Mouse (Mus musculus): ENCODE data around the gene Igf2bp3. TPM values are rescaled to one million over a fixed set of nuclear protein-coding genes. Genes with fewer than 3 reads are reported as not detected.

Gene Igf2bp3
- total RNA-seq, 1 experiment from 2014 or later: 0.19 TPM

GRCm38 (mm10) chr6:49195188-49195587 is 19.6 kb downstream of the Igf2bp3 start:
- no peak for ATAC-seq (replicated peaks; ENCODE audit: insufficient number of reproducible peaks, low FRiP score, low TSS enrichment, poor library complexity, severe bottlenecking)

- ATAC-seq (replicated peaks; ENCODE audit: insufficient number of reproducible peaks, low FRiP score, low TSS enrichment, poor library complexity, severe bottlenecking): no peak
Measured at GRCm38 (mm10) chr6:49194536-49194935, 20.2 kb downstream of the Igf2bp3 start.

- no peak for ATAC-seq (replicated peaks; ENCODE audit: insufficient number of reproducible peaks, low FRiP score, low TSS enrichment, poor library complexity, severe bottlenecking)
Measured at GRCm38 (mm10) chr6:49189363-49189762, 25.4 kb downstream of the Igf2bp3 start.

- no peak for ATAC-seq (replicated peaks; ENCODE audit: insufficient number of reproducible peaks, low FRiP score, low TSS enrichment, poor library complexity, severe bottlenecking)
Measured at GRCm38 (mm10) chr6:49187299-49187698, 27.5 kb downstream of the Igf2bp3 start.

- 0 out of 2 replicates have a peak, but pooled peaks have one; percentile 22 for ATAC-seq (replicated peaks; ENCODE audit: insufficient number of reproducible peaks, low FRiP score, low TSS enrichment, poor library complexity, severe bottlenecking)
Measured at GRCm38 (mm10) chr6:49176018-49176417, 38.7 kb downstream of the Igf2bp3 start.

GRCm38 (mm10) chr6:49174616-49175015 is 40.1 kb downstream of the Igf2bp3 start:
- no peak for ATAC-seq (replicated peaks; ENCODE audit: insufficient number of reproducible peaks, low FRiP score, low TSS enrichment, poor library complexity, severe bottlenecking)

GRCm38 (mm10) chr6:49173674-49174073 is 41.1 kb downstream of the Igf2bp3 start:
- ATAC-seq (replicated peaks; ENCODE audit: insufficient number of reproducible peaks, low FRiP score, low TSS enrichment, poor library complexity, severe bottlenecking): no peak

- ATAC-seq (replicated peaks; ENCODE audit: insufficient number of reproducible peaks, low FRiP score, low TSS enrichment, poor library complexity, severe bottlenecking): no peak
Measured at GRCm38 (mm10) chr6:49173265-49173664, 41.5 kb downstream of the Igf2bp3 start.

GRCm38 (mm10) chr6:49171216-49171615 is 43.5 kb downstream of the Igf2bp3 start:
- ATAC-seq (replicated peaks; ENCODE audit: insufficient number of reproducible peaks, low FRiP score, low TSS enrichment, poor library complexity, severe bottlenecking): no peak

- no peak for ATAC-seq (replicated peaks; ENCODE audit: insufficient number of reproducible peaks, low FRiP score, low TSS enrichment, poor library complexity, severe bottlenecking)
Measured at GRCm38 (mm10) chr6:49168648-49169047, 46.1 kb downstream of the Igf2bp3 start.

GRCm38 (mm10) chr6:49167406-49167805 is 47.4 kb downstream of the Igf2bp3 start:
- no peak for ATAC-seq (replicated peaks; ENCODE audit: insufficient number of reproducible peaks, low FRiP score, low TSS enrichment, poor library complexity, severe bottlenecking)

- no peak for ATAC-seq (replicated peaks; ENCODE audit: insufficient number of reproducible peaks, low FRiP score, low TSS enrichment, poor library complexity, severe bottlenecking)
Measured at GRCm38 (mm10) chr6:49166318-49166717, 48.4 kb downstream of the Igf2bp3 start.

GRCm38 (mm10) chr6:49165855-49166254 is 48.9 kb downstream of the Igf2bp3 start:
- no peak for ATAC-seq (replicated peaks; ENCODE audit: insufficient number of reproducible peaks, low FRiP score, low TSS enrichment, poor library complexity, severe bottlenecking)

- ATAC-seq (replicated peaks; ENCODE audit: insufficient number of reproducible peaks, low FRiP score, low TSS enrichment, poor library complexity, severe bottlenecking): no peak
Measured at GRCm38 (mm10) chr6:49165101-49165500, 49.7 kb downstream of the Igf2bp3 start.

- no peak for ATAC-seq (replicated peaks; ENCODE audit: insufficient number of reproducible peaks, low FRiP score, low TSS enrichment, poor library complexity, severe bottlenecking)
Measured at GRCm38 (mm10) chr6:49164701-49165100, 50.1 kb downstream of the Igf2bp3 start.

GRCm38 (mm10) chr6:49159971-49160370 is 54.8 kb downstream of the Igf2bp3 start:
- no peak for ATAC-seq (replicated peaks; ENCODE audit: insufficient number of reproducible peaks, low FRiP score, low TSS enrichment, poor library complexity, severe bottlenecking)

GRCm38 (mm10) chr6:49156826-49157175 is 58.0 kb downstream of the Igf2bp3 start:
- no peak for ATAC-seq (replicated peaks; ENCODE audit: insufficient number of reproducible peaks, low FRiP score, low TSS enrichment, poor library complexity, severe bottlenecking)

GRCm38 (mm10) chr6:49156170-49156825 is 58.5 kb downstream of the Igf2bp3 start:
- no peak for ATAC-seq (replicated peaks; ENCODE audit: insufficient number of reproducible peaks, low FRiP score, low TSS enrichment, poor library complexity, severe bottlenecking)

- ATAC-seq (replicated peaks; ENCODE audit: insufficient number of reproducible peaks, low FRiP score, low TSS enrichment, poor library complexity, severe bottlenecking): no peak
Measured at GRCm38 (mm10) chr6:49151465-49151864, 63.3 kb downstream of the Igf2bp3 start.

GRCm38 (mm10) chr6:49150349-49151229 is 64.2 kb downstream of the Igf2bp3 start:
- ATAC-seq (replicated peaks; ENCODE audit: insufficient number of reproducible peaks, low FRiP score, low TSS enrichment, poor library complexity, severe bottlenecking): no peak

All from monocyte, adult 5-6 weeks (primary cell).